Mouse (Mus musculus) forebrain, embryonic 12.5 days (tissue): Measurements from ENCODE around the gene S100a13. TPM values are rescaled to one million over a fixed set of nuclear protein-coding genes. Genes with fewer than 3 reads are reported as not detected.
A peak's percentile ranks its signal among the peaks of the same experiment; 100 is the strongest.

Experiments used
- ATAC-seq: fragments of 200-750 bp; cut with Nextera tagmentation; 2 replicates; pipeline ENCODE4 v1.8.0; 2017; ENCODE audit warnings: moderate TSS enrichment; ENCODE audit not compliant: low FRiP score
- H3K27ac ChIP-seq: fragments of 300-500 bp; sonication (generic); 2 replicates; pipeline ENCODE4 v1.5.1; 2016; ENCODE audit warnings: mild to moderate bottlenecking
- H3K27me3 ChIP-seq: fragments of 300-500 bp; sonication (generic); 2 replicates; pipeline ENCODE4 v1.6.1; 2016; ENCODE audit warnings: mild to moderate bottlenecking
- H3K36me3 ChIP-seq: fragments of 300-500 bp; sonication (generic); replicated peaks from 2 replicates; pipeline ENCODE4 v1.6.1; 2016; ENCODE audit warnings: mild to moderate bottlenecking
- H3K4me1 ChIP-seq: fragments of 300-500 bp; sonication (generic); 2 replicates; pipeline ENCODE4 v1.6.1; 2016
- H3K4me2 ChIP-seq: fragments of 300-500 bp; sonication (generic); 2 replicates; pipeline ENCODE4 v1.6.1; 2016; ENCODE audit warnings: mild to moderate bottlenecking, moderate library complexity
- H3K4me3 ChIP-seq: fragments of 300-500 bp; sonication (generic); replicated peaks from 2 replicates; pipeline ENCODE4 v1.5.1; 2016; ENCODE audit warnings: mild to moderate bottlenecking
- H3K9ac ChIP-seq: fragments of 300-500 bp; sonication (generic); 2 replicates; pipeline ENCODE4 v1.6.1; 2016; ENCODE audit warnings: mild to moderate bottlenecking
- H3K9me3 ChIP-seq: fragments of 300-500 bp; sonication (generic); 2 replicates; pipeline ENCODE4 v1.6.1; 2016
- WGBS: fragments of 180-500 bp; shearing (Covaris S2); methylation state at CpG from one replicate; pipeline ENCODE4 v1.1.7; 2016; 5-methylcytosine and 5-hydroxymethylcytosine counted together
- polyA plus RNA-seq: library from polyadenylated mRNA; unstranded; fragments of >200 nt; fragmentation: Nextera tagmentation; extraction: Ambion mirVana; gene quantifications from 2 replicates; pipeline ENCODE4 v1.2.1, GENCODE M21; 2016

S100a13 gene
- polyA plus RNA-seq, 1 experiment from 2014 or later, result 8.6 TPM

- peaks cover 29% of the 10 kb centered on the region for H3K36me3 ChIP-seq
- H3K9ac ChIP-seq, result no peak overlapping the region
- peak; percentile 37 for ATAC-seq
- 11% methylated on average over 2 of the region's 2 CpGs for WGBS
- H3K4me3 ChIP-seq, result peak overlapping the region; percentile 91
- H3K4me2 ChIP-seq, result peak overlapping the region; percentile 41
- H3K9me3 ChIP-seq, result no peaks in the 10 kb centered on the region
- peak overlapping the region; percentile 93; the same call in 1 of the 2 replicates for H3K27ac ChIP-seq
- H3K4me1 ChIP-seq, result peaks cover 23% of the 10 kb centered on the region
- peaks cover 31% of the 10 kb centered on the region for H3K27me3 ChIP-seq
Observed at GRCm38 (mm10) chr3:90509747-90510123, 4.5 kb upstream of the S100a13 start.

GRCm38 (mm10) chr3:90512276-90512675 is 2.0 kb upstream of the S100a13 start:
- Histone ChIP-seq H3K9ac (no peak overlapping the region), H3K27ac (no peak overlapping the region), H3K9me3 (no peaks in the 10 kb centered on the region), H3K27me3 (peaks cover 46% of the 10 kb centered on the region), H3K36me3 (peaks cover 5% of the 10 kb centered on the region), H3K4me1 (peaks cover 27% of the 10 kb centered on the region), H3K4me3 (no peak overlapping the region), H3K4me2 (no peak overlapping the region)
- no peak for ATAC-seq
- 92% methylated on average over 5 of the region's 5 CpGs for WGBS

GRCm38 (mm10) chr3:90512948-90513642 is 1.1 kb upstream of the S100a13 start:
- no peaks in the 10 kb centered on the region for H3K9me3 ChIP-seq
- H3K4me3 ChIP-seq, result no peak overlapping the region
- peaks cover 46% of the 10 kb centered on the region for H3K27me3 ChIP-seq
- no peak overlapping the region for H3K27ac ChIP-seq
- no peak overlapping the region for H3K9ac ChIP-seq
- peaks cover 19% of the 10 kb centered on the region for H3K4me1 ChIP-seq
- ATAC-seq, result no peak
- no peak overlapping the region for H3K4me2 ChIP-seq
- H3K36me3 ChIP-seq, result no peaks in the 10 kb centered on the region
- 78% methylated on average over 9 of the region's 9 CpGs for WGBS

GRCm38 (mm10) chr3:90514691-90515090 is 456 bp downstream of the S100a13 start:
- peak; percentile 74; the same call in 1 of the 2 replicates for ATAC-seq
- peak overlapping the region; percentile 60 for H3K4me2 ChIP-seq
- H3K9me3 ChIP-seq, result no peaks in the 10 kb centered on the region
- peak overlapping the region; percentile 47 for H3K9ac ChIP-seq
- WGBS, result under 1% methylated on average over 10 of the region's 10 CpGs
- H3K4me1 ChIP-seq, result peaks cover 16% of the 10 kb centered on the region
- no peaks in the 10 kb centered on the region for H3K36me3 ChIP-seq
- no peak overlapping the region for H3K27ac ChIP-seq
- H3K27me3 ChIP-seq, result peaks cover 46% of the 10 kb centered on the region
- H3K4me3 ChIP-seq, result peak overlapping the region; percentile 32

- 57% methylated on average over 1 of the region's 1 CpGs for WGBS
- Histone ChIP-seq H3K4me1 (peaks cover 16% of the 10 kb centered on the region), H3K9me3 (no peaks in the 10 kb centered on the region), H3K36me3 (no peaks in the 10 kb centered on the region), H3K4me2 (peak overlapping the region; percentile 60), H3K27me3 (peaks cover 48% of the 10 kb centered on the region), H3K27ac (no peak overlapping the region), H3K4me3 (peak overlapping the region; percentile 32), H3K9ac (peak overlapping the region; percentile 47; the same call in 1 of the 2 replicates)
- ATAC-seq, result no peak
Observed at GRCm38 (mm10) chr3:90515242-90515641, 1.0 kb downstream of the S100a13 start.

GRCm38 (mm10) chr3:90515789-90516188 is 1.6 kb downstream of the S100a13 start:
- H3K27ac ChIP-seq, result no peak overlapping the region
- no peak for ATAC-seq

GRCm38 (mm10) chr3:90517711-90518110 is 3.5 kb downstream of the S100a13 start:
- no peaks in the 10 kb centered on the region for H3K9me3 ChIP-seq
- H3K4me3 ChIP-seq, result no peak overlapping the region
- no peak overlapping the region for H3K27ac ChIP-seq
- WGBS, result 86% methylated on average over 4 of the region's 4 CpGs
- peaks cover 16% of the 10 kb centered on the region for H3K4me1 ChIP-seq
- ATAC-seq, result no peak
- H3K36me3 ChIP-seq, result no peaks in the 10 kb centered on the region
- H3K27me3 ChIP-seq, result peaks cover 38% of the 10 kb centered on the region
- no peak overlapping the region for H3K4me2 ChIP-seq
- no peak overlapping the region for H3K9ac ChIP-seq

More at GRCm38 (mm10) chr3:90515789-90516188, 1.6 kb downstream of the S100a13 start:
- no peaks in the 10 kb centered on the region for H3K9me3 ChIP-seq
- no peaks in the 10 kb centered on the region for H3K36me3 ChIP-seq
- H3K4me1 ChIP-seq, result peaks cover 16% of the 10 kb centered on the region
- H3K4me2 ChIP-seq, result no peak overlapping the region
- 86% methylated on average over 4 of the region's 4 CpGs for WGBS
- H3K4me3 ChIP-seq, result no peak overlapping the region
- H3K27me3 ChIP-seq, result peaks cover 49% of the 10 kb centered on the region
- no peak overlapping the region for H3K9ac ChIP-seq

- no peak overlapping the region for H3K4me2 ChIP-seq
- no peak overlapping the region for H3K4me3 ChIP-seq
- 70% methylated on average over 4 of the region's 4 CpGs for WGBS
- H3K36me3 ChIP-seq, result no peaks in the 10 kb centered on the region
- ATAC-seq, result no peak
- H3K27me3 ChIP-seq, result no peaks in the 10 kb centered on the region
- H3K9ac ChIP-seq, result no peak overlapping the region
- no peaks in the 10 kb centered on the region for H3K4me1 ChIP-seq
- H3K9me3 ChIP-seq, result no peaks in the 10 kb centered on the region
- H3K27ac ChIP-seq, result no peak overlapping the region
Observed at GRCm38 (mm10) chr3:90525421-90525820, 11.2 kb downstream of the S100a13 start.

- ATAC-seq, result no peak
Observed at GRCm38 (mm10) chr3:90526076-90526475, 11.8 kb downstream of the S100a13 start.

GRCm38 (mm10) chr3:90526580-90526979 is 12.3 kb downstream of the S100a13 start, which contains the start of gene S100a14:
Gene S100a14 (plus strand): TSS chr3:90526856.
- 84% methylated on average over 5 of the region's 5 CpGs for WGBS
- Histone ChIP-seq H3K4me2 (no peak within 1 kb of the TSS), H3K4me3 (no peak within 1 kb of the TSS), H3K9me3 (no peaks in the 10 kb centered on the region), H3K36me3 (no peaks in the 10 kb centered on the region), H3K27me3 (no peaks in the 10 kb centered on the region), H3K9ac (no peak within 1 kb of the TSS), H3K27ac (no peak within 1 kb of the TSS), H3K4me1 (no peaks in the 10 kb centered on the region)
- no peak for ATAC-seq

More at GRCm38 (mm10) chr3:90526076-90526475, 11.8 kb downstream of the S100a13 start:
- no peaks in the 10 kb centered on the region for H3K9me3 ChIP-seq
- no peak overlapping the region for H3K4me2 ChIP-seq
- no peaks in the 10 kb centered on the region for H3K27me3 ChIP-seq
- no peak overlapping the region for H3K27ac ChIP-seq
- H3K4me1 ChIP-seq, result no peaks in the 10 kb centered on the region
- H3K36me3 ChIP-seq, result no peaks in the 10 kb centered on the region
- H3K9ac ChIP-seq, result no peak overlapping the region
- no peak overlapping the region for H3K4me3 ChIP-seq
- 92% methylated on average over 2 of the region's 2 CpGs for WGBS

- H3K4me2 ChIP-seq, result no peak overlapping the region
- H3K9me3 ChIP-seq, result no peaks in the 10 kb centered on the region
- no peak overlapping the region for H3K27ac ChIP-seq
- ATAC-seq, result no peak
- H3K4me1 ChIP-seq, result no peaks in the 10 kb centered on the region
- no peaks in the 10 kb centered on the region for H3K27me3 ChIP-seq
- H3K9ac ChIP-seq, result no peak overlapping the region
- H3K36me3 ChIP-seq, result no peaks in the 10 kb centered on the region
- 88% methylated on average over 7 of the region's 7 CpGs for WGBS
- H3K4me3 ChIP-seq, result no peak overlapping the region
Observed at GRCm38 (mm10) chr3:90527291-90527873, 13.1 kb downstream of the S100a13 start.

- Histone ChIP-seq H3K4me1 (no peaks in the 10 kb centered on the region), H3K4me2 (no peak overlapping the region), H3K4me3 (no peak overlapping the region), H3K27ac (no peak overlapping the region), H3K36me3 (no peaks in the 10 kb centered on the region), H3K9me3 (no peaks in the 10 kb centered on the region), H3K27me3 (no peaks in the 10 kb centered on the region), H3K9ac (no peak overlapping the region)
- ATAC-seq, result no peak
- WGBS, result 78% methylated on average over 5 of the region's 5 CpGs
Observed at GRCm38 (mm10) chr3:90531713-90532112, 17.5 kb downstream of the S100a13 start.

GRCm38 (mm10) chr3:90535446-90535845 is 21.2 kb downstream of the S100a13 start:
- H3K4me3 ChIP-seq, result no peak overlapping the region
- H3K4me2 ChIP-seq, result no peak overlapping the region
- no peak overlapping the region for H3K27ac ChIP-seq
- H3K4me1 ChIP-seq, result no peaks in the 10 kb centered on the region
- H3K9me3 ChIP-seq, result no peaks in the 10 kb centered on the region
- 0 out of 2 replicates have a peak, but pooled peaks cover 4% of the 10 kb centered on the region for H3K27me3 ChIP-seq
- H3K36me3 ChIP-seq, result no peaks in the 10 kb centered on the region
- no peak for ATAC-seq
- 74% methylated on average over 1 of the region's 1 CpGs for WGBS
- H3K9ac ChIP-seq, result no peak overlapping the region
